Mouse (Mus musculus): ENCODE measurements around the gene En1. TPM values are rescaled to one million over a fixed set of nuclear protein-coding genes. Genes with fewer than 3 reads are reported as not detected.

The En1 gene
- total and polyA plus RNA-seq, 3 experiments = not detected

DNA sequence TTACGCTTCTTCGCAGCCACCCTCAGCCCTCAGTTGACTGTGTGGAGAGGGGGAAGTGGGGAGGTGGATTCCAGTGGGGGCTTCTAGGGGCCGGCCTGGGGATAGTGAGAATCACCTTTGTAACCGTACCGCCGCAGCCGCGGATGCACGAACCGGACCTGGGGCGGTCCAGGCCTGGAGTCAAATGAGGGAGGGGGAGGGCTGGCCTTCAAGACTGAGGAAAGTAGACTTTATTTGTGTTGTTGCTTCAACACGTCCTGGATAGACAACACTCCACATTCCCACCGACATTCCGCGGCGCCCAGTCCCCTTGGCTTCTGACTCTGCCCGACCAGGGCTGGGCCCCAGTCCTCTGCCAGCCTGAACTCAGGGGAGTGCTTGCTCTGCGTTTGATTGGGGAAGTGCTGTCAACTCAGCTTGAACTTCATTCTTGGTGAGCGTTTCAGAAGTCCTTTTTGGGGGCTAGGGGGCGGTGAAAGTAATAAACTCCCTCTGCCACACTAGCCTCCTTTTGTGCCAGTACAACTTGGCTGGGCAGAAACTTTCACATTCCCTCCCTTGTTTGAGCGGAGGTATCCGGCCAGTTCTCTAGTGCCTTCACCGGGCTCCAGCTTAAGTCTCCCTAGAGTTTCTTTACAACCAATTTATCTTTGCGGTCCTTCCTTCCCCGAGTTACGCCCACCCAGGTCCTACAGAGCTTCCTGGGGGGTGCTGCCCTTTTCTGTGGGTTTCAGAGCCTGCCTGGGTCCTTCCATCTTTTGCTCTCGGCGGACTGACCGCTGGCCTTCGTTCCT is 12.3 kb downstream of the En1 start:
- peaks cover 24% of the 10 kb centered on the region for H3K27me3 ChIP-seq (ENCODE audit: control insufficient read depth, insufficient read depth, low read length)
- H3K4me3 ChIP-seq = no peak overlapping the region
- H3K27ac ChIP-seq = no peak overlapping the region
- no peak overlapping the region for H3K9ac ChIP-seq (ENCODE audit: low read depth, low read length)
- no peak for DNase-seq
- intact Hi-C loops (cut with DNase I) = no loop called here
- no peaks in the 10 kb centered on the region for H3K36me3 ChIP-seq (ENCODE audit: control insufficient read depth, insufficient read depth, low read length)
- H3K4me1 ChIP-seq (ENCODE audit: control insufficient read depth, insufficient read depth, low read length) = no peaks in the 10 kb centered on the region
- TF ChIP-seq POLR2A (IDR thresholded peaks at IDR 0.05; ENCODE audit: insufficient read depth, low read depth, low read length) (no peak), EP300 (IDR thresholded peaks at IDR 0.05; ENCODE audit: insufficient read depth, low read depth, low read length) (no peak), CTCF (IDR thresholded peaks at IDR 0.05) (no peak)
- 5% methylated on average over 30 of the region's 30 CpGs for WGBS
- no peaks in the 10 kb centered on the region for H3K79me2 ChIP-seq (replicated peaks; ENCODE audit: control insufficient read depth, insufficient read depth, low read length)

DNA sequence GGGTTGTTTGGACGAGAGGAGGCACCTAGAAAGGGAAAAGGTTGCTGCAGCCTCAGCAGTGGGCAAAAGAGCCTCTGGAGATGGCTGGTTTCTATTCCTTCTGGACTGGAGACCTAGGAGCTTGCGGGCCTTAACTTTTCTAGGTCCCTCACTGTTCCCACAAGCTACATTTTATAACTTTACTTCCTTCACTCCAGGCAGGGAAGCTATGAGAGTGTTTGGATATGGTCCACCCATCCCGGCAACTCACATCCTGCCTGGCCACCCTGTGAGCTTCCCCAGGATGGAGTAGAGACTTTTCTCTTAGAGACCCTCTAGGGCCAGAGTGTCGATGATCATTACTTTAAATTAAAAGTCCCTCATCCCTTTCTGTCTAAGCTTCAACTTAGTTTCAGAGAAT is 13.3 kb downstream of the En1 start:
- H3K36me3 ChIP-seq (ENCODE audit: control insufficient read depth, insufficient read depth, low read length) = no peaks in the 10 kb centered on the region
- 4% methylated on average over 4 of the region's 4 CpGs for WGBS
- no peak overlapping the region for H3K27ac ChIP-seq
- no peak overlapping the region for H3K9ac ChIP-seq (ENCODE audit: low read depth, low read length)
- DNase-seq = no peak
- no peak overlapping the region for H3K4me3 ChIP-seq
- H3K27me3 ChIP-seq (ENCODE audit: control insufficient read depth, insufficient read depth, low read length) = peaks cover 24% of the 10 kb centered on the region
- TF ChIP-seq POLR2A (IDR thresholded peaks at IDR 0.05; ENCODE audit: insufficient read depth, low read depth, low read length) (no peak), EP300 (IDR thresholded peaks at IDR 0.05; ENCODE audit: insufficient read depth, low read depth, low read length) (no peak), CTCF (IDR thresholded peaks at IDR 0.05) (no peak)
- intact Hi-C loops (cut with DNase I) = no loop called here
- H3K4me1 ChIP-seq (ENCODE audit: control insufficient read depth, insufficient read depth, low read length) = no peaks in the 10 kb centered on the region
- no peaks in the 10 kb centered on the region for H3K79me2 ChIP-seq (replicated peaks; ENCODE audit: control insufficient read depth, insufficient read depth, low read length)

- Histone ChIP-seq H3K9ac (ENCODE audit: low read depth, low read length) (no peak overlapping the region), H3K4me3 (no peak overlapping the region), H3K27me3 (ENCODE audit: control insufficient read depth, insufficient read depth, low read length) (peaks cover 24% of the 10 kb centered on the region), H3K27ac (no peak overlapping the region), H3K79me2 (replicated peaks; ENCODE audit: control insufficient read depth, insufficient read depth, low read length) (no peaks in the 10 kb centered on the region), H3K36me3 (ENCODE audit: control insufficient read depth, insufficient read depth, low read length) (no peaks in the 10 kb centered on the region), H3K4me1 (ENCODE audit: control insufficient read depth, insufficient read depth, low read length) (no peaks in the 10 kb centered on the region)
- 7% methylated on average over 9 of the region's 9 CpGs for WGBS
- intact Hi-C loops (cut with DNase I) = no loop called here
- TF ChIP-seq CTCF (IDR thresholded peaks at IDR 0.05) (no peak), EP300 (IDR thresholded peaks at IDR 0.05; ENCODE audit: insufficient read depth, low read depth, low read length) (no peak), POLR2A (IDR thresholded peaks at IDR 0.05; ENCODE audit: insufficient read depth, low read depth, low read length) (no peak)
- no peak for DNase-seq
Observed at GRCm38 (mm10) chr1:120615927-120616326, 13.7 kb downstream of the En1 start.

GRCm38 (mm10) chr1:120621383-120621782 is 19.2 kb downstream of the En1 start:
- Histone ChIP-seq H3K4me1 (ENCODE audit: control insufficient read depth, insufficient read depth, low read length) (no peaks in the 10 kb centered on the region), H3K4me3 (no peak overlapping the region), H3K27me3 (ENCODE audit: control insufficient read depth, insufficient read depth, low read length) (0 out of 2 replicates have a peak, but pooled peaks cover 3% of the 10 kb centered on the region), H3K9ac (ENCODE audit: low read depth, low read length) (no peak overlapping the region), H3K36me3 (ENCODE audit: control insufficient read depth, insufficient read depth, low read length) (no peaks in the 10 kb centered on the region), H3K79me2 (replicated peaks; ENCODE audit: control insufficient read depth, insufficient read depth, low read length) (no peaks in the 10 kb centered on the region), H3K27ac (no peak overlapping the region)
- WGBS = 42% methylated on average over 5 of the region's 5 CpGs
- intact Hi-C loops (cut with DNase I) = no loop called here
- TF ChIP-seq CTCF (IDR thresholded peaks at IDR 0.05) = no peak
- no peak for TF ChIP-seq POLR2A (IDR thresholded peaks at IDR 0.05; ENCODE audit: insufficient read depth, low read depth, low read length)
- no peak for TF ChIP-seq EP300 (IDR thresholded peaks at IDR 0.05; ENCODE audit: insufficient read depth, low read depth, low read length)
- no peak for DNase-seq

DNA sequence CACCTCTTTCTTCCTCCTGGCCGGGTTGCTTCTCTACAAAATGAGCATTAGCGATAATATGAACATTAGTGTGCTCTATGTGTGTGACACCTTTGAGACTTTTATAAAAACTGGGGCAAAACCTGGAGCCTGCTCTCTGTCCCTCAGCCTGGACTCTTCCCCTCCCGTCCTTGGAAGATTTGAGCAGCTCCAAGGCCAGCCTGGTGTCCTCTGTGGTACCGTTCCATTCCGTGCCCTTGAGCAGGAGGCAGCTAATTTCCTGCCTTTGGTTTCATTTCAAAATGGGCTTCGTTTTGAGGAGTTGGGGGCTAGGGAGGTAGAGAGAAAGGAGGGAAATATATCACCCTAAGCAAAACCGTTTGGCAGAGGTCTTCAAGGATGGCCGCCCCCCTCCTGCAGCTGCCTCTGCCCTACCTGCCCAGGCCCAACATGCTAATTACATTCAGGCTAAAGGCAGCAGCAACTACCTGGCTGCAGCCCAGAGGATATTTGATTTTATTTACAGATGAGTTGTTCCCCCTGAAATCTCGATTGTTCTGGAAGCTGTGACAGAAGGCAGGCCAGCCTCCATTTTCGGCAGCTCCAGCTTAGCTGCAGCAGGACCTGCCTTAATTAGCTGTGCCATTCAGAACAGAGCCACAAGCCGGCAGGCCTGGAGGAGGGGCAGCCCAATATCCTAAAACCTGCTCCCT is 24.9 kb downstream of the En1 start:
- TF ChIP-seq POLR2A (IDR thresholded peaks at IDR 0.05; ENCODE audit: insufficient read depth, low read depth, low read length) (no peak), EP300 (IDR thresholded peaks at IDR 0.05; ENCODE audit: insufficient read depth, low read depth, low read length) (no peak), CTCF (IDR thresholded peaks at IDR 0.05) (no peak)
- DNase-seq = no peak
- Histone ChIP-seq H3K4me3 (no peak overlapping the region), H3K27me3 (ENCODE audit: control insufficient read depth, insufficient read depth, low read length) (0 out of 2 replicates have a peak, but pooled peaks cover 1% of the 10 kb centered on the region), H3K9ac (ENCODE audit: low read depth, low read length) (no peak overlapping the region), H3K79me2 (replicated peaks; ENCODE audit: control insufficient read depth, insufficient read depth, low read length) (no peaks in the 10 kb centered on the region), H3K27ac (no peak overlapping the region), H3K36me3 (ENCODE audit: control insufficient read depth, insufficient read depth, low read length) (no peaks in the 10 kb centered on the region), H3K4me1 (ENCODE audit: control insufficient read depth, insufficient read depth, low read length) (no peaks in the 10 kb centered on the region)
- intact Hi-C loops (cut with DNase I) = no loop called here
- 58% methylated on average over 11 of the region's 11 CpGs for WGBS

DNA sequence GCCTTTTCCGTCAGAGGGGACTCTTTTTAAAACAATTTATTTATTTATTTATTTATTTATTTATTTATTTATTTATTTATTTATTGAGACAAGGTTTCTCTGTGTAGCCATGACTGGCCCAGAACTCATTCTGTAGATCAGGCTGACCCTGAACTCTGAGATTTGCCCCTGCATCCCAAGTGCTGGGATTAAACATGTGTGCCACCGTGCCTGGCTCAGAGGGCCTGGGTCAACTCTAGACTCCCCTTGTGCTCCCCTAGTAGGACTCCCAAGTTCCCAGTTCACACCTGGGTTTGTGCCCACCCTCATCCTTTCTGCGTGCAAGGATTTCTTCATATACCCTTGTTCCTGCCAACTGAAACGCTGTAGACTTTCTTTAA is 25.4 kb downstream of the En1 start:
- Histone ChIP-seq H3K4me1 (ENCODE audit: control insufficient read depth, insufficient read depth, low read length) (no peaks in the 10 kb centered on the region), H3K4me3 (no peak overlapping the region), H3K36me3 (ENCODE audit: control insufficient read depth, insufficient read depth, low read length) (no peaks in the 10 kb centered on the region), H3K79me2 (replicated peaks; ENCODE audit: control insufficient read depth, insufficient read depth, low read length) (no peaks in the 10 kb centered on the region), H3K9ac (ENCODE audit: low read depth, low read length) (no peak overlapping the region), H3K27ac (no peak overlapping the region), H3K27me3 (ENCODE audit: control insufficient read depth, insufficient read depth, low read length) (0 out of 2 replicates have a peak, but pooled peaks cover 1% of the 10 kb centered on the region)
- DNase-seq = no peak
- intact Hi-C loops (cut with DNase I) = no loop called here
- WGBS = 77% methylated on average over 4 of the region's 4 CpGs
- TF ChIP-seq POLR2A (IDR thresholded peaks at IDR 0.05; ENCODE audit: insufficient read depth, low read depth, low read length) = no peak
- TF ChIP-seq CTCF (IDR thresholded peaks at IDR 0.05) = no peak
- no peak for TF ChIP-seq EP300 (IDR thresholded peaks at IDR 0.05; ENCODE audit: insufficient read depth, low read depth, low read length)
